Mouse (Mus musculus) left cerebral cortex, postnatal 10 days (tissue): ENCODE measurements around the gene Pou3f3. TPM values are rescaled to one million over a fixed set of nuclear protein-coding genes. Genes with fewer than 3 reads are reported as not detected.

Experiments used
- DNase-seq, 2 experiments: peaks; one replicate each; pipeline ENCODE4 v3.0.0; 2021 to 2022; ENCODE audit warnings: low spot score in 2 of 2, mixed read lengths in 1 of 2; ENCODE audit errors: extremely low spot score in 1 of 2
- intact Hi-C: fragments of 180-260 bp; cut with DNase I; formaldehyde crosslinking; loops from one replicate; pipeline ENCODE4 v1.15.1; 2025
- total RNA-seq, 2 experiments: library from RNA; stranded (reverse); gene quantifications; 2 replicates each; pipeline ENCODE4 v1.2.3; 2021

The Pou3f3 gene
- total RNA-seq, 2 experiments from 2014 or later, result 57.3 to 66.7 TPM

DNA sequence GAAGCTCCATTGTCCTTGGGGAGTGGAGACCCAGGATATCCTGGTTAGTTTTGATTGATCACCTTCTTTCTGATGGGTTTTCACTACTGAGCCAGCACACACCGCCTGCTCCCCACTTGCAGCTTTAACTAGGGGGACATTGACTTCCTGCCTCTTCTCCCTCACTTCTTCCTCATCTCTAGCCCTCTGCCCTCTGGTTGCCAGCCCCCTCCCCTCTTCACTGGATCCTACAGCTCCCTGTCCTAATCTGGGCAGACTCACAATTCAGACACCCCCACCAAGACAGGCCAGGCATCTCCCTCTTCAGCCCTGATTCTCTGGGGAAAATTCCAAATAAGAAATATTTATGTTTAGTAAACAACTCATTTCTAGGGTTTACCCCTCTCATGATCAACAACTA lies 3.3 kb upstream of the Pou3f3 start:
- no peak for DNase-seq
- intact Hi-C loops, result loop anchor here (5.0 to 10.0 kb wide), 3 partner anchors 435 to 1657 kb away; no protein-coding TSS in a partner anchor

GRCm38 (mm10) chr1:42693101-42693715 lies 2.4 kb upstream of the Pou3f3 start:
- intact Hi-C loops, result loop anchor here (5.0 to 10.0 kb wide), 3 partner anchors 436 to 1658 kb away; no protein-coding TSS in a partner anchor
- no peak for DNase-seq

DNA sequence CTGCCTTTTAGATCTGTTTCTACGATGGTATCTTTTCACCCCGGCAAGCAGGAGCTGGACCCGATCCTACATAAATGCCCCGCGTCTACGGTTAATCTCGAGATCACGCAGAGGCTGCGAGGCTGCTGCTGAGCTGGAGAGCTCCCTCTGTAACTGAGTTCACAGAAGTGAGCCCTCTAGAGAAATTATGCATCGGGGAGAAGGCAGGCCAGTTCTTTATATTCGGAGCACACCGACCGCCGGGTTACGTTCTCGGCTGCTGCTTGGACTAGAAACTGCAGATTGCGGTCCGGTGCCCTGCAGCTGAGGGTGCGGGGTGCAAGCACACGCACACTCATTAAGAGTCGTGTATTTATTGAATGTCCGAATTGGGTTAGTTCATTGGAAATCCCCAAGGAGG lies 1.7 kb upstream of the Pou3f3 start:
- intact Hi-C loops, result loop anchor here (5.0 to 10.0 kb wide), 3 partner anchors 437 to 1659 kb away; no protein-coding TSS in a partner anchor
- DNase-seq, result peak in 1 of 2 experiments; percentile 55

GRCm38 (mm10) chr1:42694290-42694664 lies 1.3 kb upstream of the Pou3f3 start:
- intact Hi-C loops, result loop anchor here (5.0 to 10.0 kb wide), 3 partner anchors 437 to 1659 kb away; no protein-coding TSS in a partner anchor
- DNase-seq, result peak in 1 of 2 experiments; percentile 70

DNA sequence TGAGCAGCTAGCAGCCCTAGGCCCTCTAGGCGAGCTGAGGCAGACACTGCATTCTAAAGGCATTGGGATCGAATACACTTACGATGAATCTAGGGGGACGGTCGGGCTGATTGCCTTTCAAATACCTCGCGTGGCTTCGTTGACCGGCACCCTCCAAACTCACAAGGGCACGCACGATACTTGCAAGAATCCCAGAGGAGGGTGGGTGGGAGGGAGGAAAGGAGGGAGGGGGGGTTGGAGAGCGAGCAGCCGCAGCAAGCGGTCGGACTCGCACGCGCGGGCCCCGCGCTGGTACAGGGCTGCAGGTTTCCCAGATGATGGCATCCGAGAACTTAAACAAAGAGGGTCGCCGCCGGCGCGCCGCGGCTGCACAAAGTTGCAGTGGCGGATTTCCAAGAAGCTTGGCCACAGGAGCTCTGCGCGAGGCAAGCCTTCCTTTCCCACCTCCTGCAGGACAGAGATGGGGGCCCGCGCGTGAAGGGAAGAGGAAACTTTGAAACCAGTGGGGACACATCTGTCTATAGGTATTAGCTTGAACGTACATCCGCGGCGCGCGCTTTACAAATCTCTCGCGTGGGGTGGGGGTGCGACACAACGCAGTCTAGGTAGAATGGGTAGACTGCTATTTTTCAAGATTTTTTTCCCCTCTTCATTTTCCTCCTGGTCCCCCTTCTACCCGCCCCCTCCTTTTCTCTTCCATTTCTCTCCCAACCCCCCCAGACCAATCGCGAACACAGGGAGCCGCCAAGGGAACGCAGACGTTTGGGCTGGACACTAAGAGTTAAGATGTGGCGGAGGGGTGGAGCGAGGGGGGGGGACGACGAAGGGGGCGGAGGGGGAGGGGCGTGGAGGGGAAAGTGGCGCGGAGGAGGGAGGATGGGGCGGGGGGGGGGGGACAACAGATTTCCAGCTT lies 647 bp upstream of the Pou3f3 start:
- DNase-seq, result peak in 1 of 2 experiments; percentile 75
- intact Hi-C loops, result loop anchor here (5.0 to 10.0 kb wide), 6 partner anchors 438 to 1660 kb away; no protein-coding TSS in a partner anchor

DNA sequence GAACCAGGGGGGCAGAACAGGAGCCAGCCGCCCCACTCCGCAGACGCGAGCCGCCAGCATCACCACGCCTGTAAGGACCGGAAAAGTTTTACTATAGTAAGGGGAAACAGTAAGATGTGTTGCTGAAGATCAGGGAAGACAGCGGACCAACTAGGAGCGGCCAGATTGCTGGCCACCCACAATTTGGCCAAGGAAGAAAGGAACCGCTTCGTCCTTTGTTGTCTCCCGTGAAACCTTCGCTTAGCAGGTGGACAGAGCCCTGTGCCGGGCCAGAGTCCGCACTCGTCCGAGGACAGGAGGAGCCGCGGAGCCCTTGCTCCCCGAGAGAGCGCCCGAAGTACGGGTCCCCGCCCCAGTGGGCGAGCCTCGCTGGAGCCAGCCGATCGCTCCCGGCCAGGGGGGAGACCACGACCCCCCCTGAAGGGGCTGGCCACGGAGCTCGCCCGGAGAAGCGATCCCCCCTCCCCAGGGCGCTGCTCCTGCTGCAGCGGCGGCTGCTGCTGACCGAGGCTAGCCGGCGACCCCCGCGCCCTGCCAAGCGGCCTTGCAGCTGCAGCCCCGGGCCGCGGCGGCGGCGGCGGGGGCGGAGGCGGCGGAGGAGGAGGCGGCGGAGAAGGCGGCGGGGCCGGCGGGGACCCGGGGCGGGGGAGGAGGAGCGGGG lies 933 bp downstream of the Pou3f3 start:
- peak in 1 of 2 experiments; percentile 69 for DNase-seq
- intact Hi-C loops, result loop anchor here (5.0 to 10.0 kb wide), 4 partner anchors 949 to 1662 kb away; no protein-coding TSS in a partner anchor

DNA sequence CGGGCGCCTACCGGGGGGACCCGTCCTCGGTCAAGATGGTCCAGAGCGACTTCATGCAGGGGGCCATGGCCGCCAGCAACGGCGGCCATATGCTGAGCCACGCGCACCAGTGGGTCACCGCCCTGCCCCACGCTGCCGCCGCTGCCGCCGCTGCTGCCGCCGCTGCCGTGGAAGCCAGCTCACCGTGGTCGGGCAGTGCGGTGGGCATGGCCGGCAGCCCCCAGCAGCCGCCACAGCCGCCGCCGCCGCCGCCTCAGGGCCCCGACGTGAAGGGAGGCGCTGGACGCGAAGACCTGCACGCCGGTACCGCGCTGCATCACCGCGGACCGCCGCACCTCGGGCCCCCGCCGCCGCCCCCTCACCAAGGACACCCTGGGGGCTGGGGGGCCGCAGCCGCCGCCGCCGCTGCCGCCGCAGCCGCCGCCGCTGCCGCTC lies 1.8 kb downstream of the Pou3f3 start:
- intact Hi-C loops, result loop anchor here (5.0 to 10.0 kb wide), 4 partner anchors 950 to 1663 kb away; no protein-coding TSS in a partner anchor
- DNase-seq, result peak in 1 of 2 experiments; percentile 65

GRCm38 (mm10) chr1:42697756-42698583 lies 2.4 kb downstream of the Pou3f3 start:
- intact Hi-C loops, result loop anchor here (5.0 to 10.0 kb wide), 4 partner anchors 951 to 1663 kb away; no protein-coding TSS in a partner anchor
- peak in 1 of 2 experiments; percentile 70 for DNase-seq

DNA sequence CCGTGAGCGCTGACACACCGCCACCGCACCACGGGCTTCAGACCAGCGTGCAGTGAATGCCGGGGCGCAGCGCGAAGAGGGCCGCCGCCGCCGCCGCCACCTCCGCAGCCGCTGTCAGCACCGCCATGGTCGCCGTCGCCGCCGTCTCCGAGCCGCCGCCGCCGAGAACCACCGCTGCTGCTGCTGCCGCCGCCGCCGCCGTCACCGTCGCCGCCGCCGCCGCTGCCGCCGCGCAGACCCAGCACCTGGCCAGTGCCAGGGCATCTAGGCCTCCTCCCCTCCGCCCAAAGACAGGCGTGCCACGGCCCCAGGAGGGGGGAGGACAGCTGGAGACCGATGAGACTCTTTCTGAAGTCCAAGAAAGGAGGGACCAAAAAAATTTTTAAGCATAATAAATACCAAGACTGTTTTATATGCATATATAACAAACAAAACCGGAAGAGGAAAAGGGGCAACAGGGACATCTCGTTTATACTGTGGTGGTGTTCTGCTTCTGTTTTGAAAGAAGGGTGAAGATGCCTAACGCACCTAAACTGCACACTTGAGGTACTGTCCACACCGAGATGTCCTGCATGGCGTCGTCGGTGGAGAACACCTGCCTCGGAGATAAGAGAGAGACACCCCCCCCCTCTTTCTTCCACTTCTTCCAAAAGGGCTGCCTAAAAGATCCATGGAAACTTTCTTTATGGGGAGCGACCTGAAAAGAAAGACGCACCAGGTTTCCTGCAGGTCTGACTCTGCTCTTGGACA lies 3.2 kb downstream of the Pou3f3 start:
- no peak for DNase-seq
- intact Hi-C loops, result loop anchor here (5.0 to 10.0 kb wide), 4 partner anchors 951 to 1664 kb away; no protein-coding TSS in a partner anchor

GRCm38 (mm10) chr1:42699471-42699871 lies 3.9 kb downstream of the Pou3f3 start:
- no peak for DNase-seq
- intact Hi-C loops, result loop anchor here (5.0 to 10.0 kb wide), 4 partner anchors 952 to 1665 kb away; no protein-coding TSS in a partner anchor

DNA sequence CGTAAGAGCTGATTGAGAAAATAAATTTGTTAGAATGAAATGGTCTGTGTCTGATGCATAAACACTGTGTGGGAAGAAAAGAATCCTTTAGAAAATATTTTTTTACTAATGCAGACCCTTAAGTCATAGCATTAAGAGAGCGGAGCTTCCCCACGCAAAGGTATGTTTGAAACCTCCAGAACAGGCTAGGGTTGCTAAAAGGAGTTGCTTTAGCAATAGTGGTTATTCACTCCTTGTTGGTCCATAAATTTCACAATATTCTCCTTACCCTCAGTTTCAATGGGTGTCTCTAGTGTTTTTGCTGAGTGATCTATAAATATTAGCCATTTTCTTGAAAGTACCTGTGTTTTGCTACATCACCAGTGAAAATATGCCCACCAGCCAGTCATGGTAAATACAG lies 4.6 kb downstream of the Pou3f3 start:
- intact Hi-C loops, result no loop called here
- no peak for DNase-seq

GRCm38 (mm10) chr1:42700815-42701214 lies 5.2 kb downstream of the Pou3f3 start:
- intact Hi-C loops, result no loop called here
- DNase-seq, result no peak

DNA sequence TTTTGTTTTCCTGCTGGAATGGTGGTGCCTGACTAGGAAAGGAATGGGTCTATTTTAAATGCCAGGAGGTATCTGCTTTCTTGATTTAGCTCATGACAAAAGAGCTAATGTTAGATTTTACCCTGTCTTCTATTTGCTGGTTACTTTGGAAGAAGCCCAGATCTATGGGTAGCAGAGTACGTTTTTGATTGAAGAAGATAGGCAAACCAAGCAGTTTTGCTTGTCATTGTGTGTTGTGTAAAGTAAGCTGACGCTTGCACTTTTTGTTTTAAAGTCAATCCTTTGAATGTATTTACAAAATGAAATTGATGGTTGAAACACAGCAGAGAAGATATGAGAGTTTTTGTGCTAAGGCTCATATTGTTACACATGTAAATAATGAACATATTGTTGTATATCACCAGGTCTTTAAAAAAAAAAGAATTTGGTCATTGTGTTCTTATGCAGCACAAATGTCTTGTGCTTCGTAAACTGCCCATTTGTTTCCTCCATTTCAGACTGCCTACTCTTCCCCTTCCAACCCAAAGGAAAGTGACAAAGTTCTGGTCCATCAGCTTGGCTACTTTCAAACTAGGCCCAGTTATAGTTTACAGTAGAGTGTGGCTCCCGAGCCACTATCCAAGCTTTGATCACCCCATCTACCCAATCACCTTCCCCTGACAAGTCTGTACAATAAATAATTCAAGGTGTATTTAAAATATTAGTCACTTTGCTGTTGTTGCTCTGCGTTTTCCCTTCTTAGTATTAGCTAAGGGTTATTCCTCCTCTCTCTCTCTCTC lies 6.5 kb downstream of the Pou3f3 start:
- intact Hi-C loops, result no loop called here
- no peak for DNase-seq

DNA sequence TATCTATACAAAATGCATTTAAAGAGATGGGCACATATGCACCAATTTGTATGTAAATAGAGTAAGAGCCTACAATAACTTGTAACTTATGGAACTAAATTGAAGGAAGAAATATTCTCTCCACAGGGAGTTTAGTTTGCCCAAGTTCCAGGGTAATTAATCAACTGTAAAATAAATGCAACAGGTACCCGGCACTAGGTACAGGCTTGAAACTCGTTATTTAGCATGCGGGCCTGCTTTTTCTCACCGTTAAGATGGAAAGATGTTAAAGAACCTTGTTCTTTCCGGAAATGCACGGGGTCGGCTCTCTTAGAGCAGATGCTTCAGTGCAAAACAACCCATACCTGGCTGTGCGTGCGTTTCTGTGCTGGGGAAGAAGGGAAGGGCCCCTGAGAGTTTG lies 7.4 kb downstream of the Pou3f3 start:
- intact Hi-C loops, result no loop called here

DNA sequence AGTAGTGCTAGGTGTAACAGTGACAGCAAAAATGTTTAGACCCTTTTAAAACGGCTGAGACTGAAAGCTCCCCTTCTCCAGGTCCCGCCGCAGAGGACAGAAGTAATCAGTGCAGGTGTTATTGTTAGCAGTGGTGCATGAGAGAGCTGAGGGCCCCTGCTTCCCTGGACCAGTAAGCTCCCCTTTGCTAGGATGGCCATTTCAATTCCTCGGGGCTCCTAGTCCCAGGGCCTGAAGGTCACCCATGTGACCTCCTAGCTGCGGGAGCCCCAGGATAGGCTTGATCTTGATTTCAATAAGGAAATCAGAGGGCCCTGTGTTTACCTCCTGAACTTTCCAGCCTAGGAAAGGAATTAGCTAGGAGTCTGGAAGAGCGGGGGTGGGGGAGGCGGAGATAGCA lies 7.9 kb downstream of the Pou3f3 start:
- intact Hi-C loops, result no loop called here
- no peak for DNase-seq

More for the DNA sequence above, 7.4 kb downstream of the Pou3f3 start:
- DNase-seq, result no peak

GRCm38 (mm10) chr1:42703851-42704613 lies 8.5 kb downstream of the Pou3f3 start:
- intact Hi-C loops, result no loop called here
- no peak for DNase-seq
